In genomic region chr3:51247704-51248103, GRCm38 (mm10) we compare ENCODE assay signal across 9 mouse cellular contexts. TPM values are rescaled to one million over a fixed set of nuclear protein-coding genes. Genes with fewer than 3 reads are reported as not detected.
DNase-seq lines count a peak whose midpoint lies in the region; ATAC-seq lines count a peak whose summit lies in the region.
"Had no signal": no experiment of that assay in that cellular context is flagged by ENCODE, and none has a peak within 500 bp of the region (broad histone marks: within the 10 kb centered on the region; RNA-seq: fewer than 3 reads in every experiment).

No protein-coding gene starts in this region.

- no peak overlapping the region for H3K4me2 ChIP-seq in liver, embryonic 11.5 days
- H3K4me2 ChIP-seq in liver, embryonic 12.5 days = no peak overlapping the region
- no peak overlapping the region for H3K4me2 ChIP-seq in limb, embryonic 12.5 days
- no peak overlapping the region for H3K4me2 ChIP-seq in stomach, embryonic 16.5 days (ENCODE audit: low read depth, low read length)

- WGBS in liver, embryonic 11.5 days = 91% methylated on average over 16 of the region's 16 CpGs
- 91% methylated on average over 16 of the region's 16 CpGs for WGBS in liver, embryonic 12.5 days (ENCODE audit: insufficient replicate concordance)
- 68% methylated on average over 16 of the region's 16 CpGs for WGBS in limb, embryonic 12.5 days
- 53% methylated on average over 16 of the region's 16 CpGs for WGBS in stomach, embryonic 16.5 days

- no peaks in the 10 kb centered on the region for H3K9me3 ChIP-seq in liver, embryonic 11.5 days (ENCODE audit: control insufficient read depth, low read length)
- H3K9me3 ChIP-seq in liver, embryonic 12.5 days (replicated peaks) = no peaks in the 10 kb centered on the region
- H3K9me3 ChIP-seq in limb, embryonic 12.5 days = no peaks in the 10 kb centered on the region
- H3K9me3 ChIP-seq in stomach, embryonic 16.5 days (replicated peaks; ENCODE audit: control insufficient read depth, low read length) = no peaks in the 10 kb centered on the region

- peaks cover 26% of the 10 kb centered on the region for H3K36me3 ChIP-seq in liver, embryonic 11.5 days (ENCODE audit: control insufficient read depth, insufficient read depth, low read length)
- H3K36me3 ChIP-seq in liver, embryonic 12.5 days = peaks cover 75% of the 10 kb centered on the region
- H3K36me3 ChIP-seq in limb, embryonic 12.5 days = peaks cover 50% of the 10 kb centered on the region
- 0 out of 2 replicates have a peak, but pooled peaks cover 8% of the 10 kb centered on the region for H3K36me3 ChIP-seq in stomach, embryonic 16.5 days (ENCODE audit: control insufficient read depth, insufficient read depth, low read length)

- 0 out of 2 replicates have a peak, but pooled peaks have one; percentile 26 for ATAC-seq in liver, embryonic 11.5 days (replicated peaks; ENCODE audit: low FRiP score)
- no peak for ATAC-seq in liver, embryonic 12.5 days
- peak; percentile 75 for ATAC-seq in limb, embryonic 12.5 days (ENCODE audit: insufficient number of reproducible peaks, insufficient read depth, low FRiP score, low TSS enrichment, low read depth)
- ATAC-seq in stomach, embryonic 16.5 days (ENCODE audit: insufficient read depth, low FRiP score) = peak; percentile 64
- ATAC-seq: Patski had no signal

- H3K27ac ChIP-seq in liver, embryonic 11.5 days (ENCODE audit: low read depth, low read length) = no peak overlapping the region
- no peak overlapping the region for H3K27ac ChIP-seq in liver, embryonic 12.5 days
- no peak overlapping the region; the same call in 1 of the 2 replicates for H3K27ac ChIP-seq in limb, embryonic 12.5 days
- H3K27ac ChIP-seq in stomach, embryonic 16.5 days (ENCODE audit: low read length) = no peak overlapping the region; the same call in 1 of the 2 replicates

- peak; percentile 42 for DNase-seq in embryo, embryonic 11 days
- DNase-seq in embryo, embryonic 10 days (ENCODE audit: low spot score) = no peak
- no peak for DNase-seq in liver, embryonic 11.5 days (ENCODE audit: low spot score)
- no peak for DNase-seq in left cerebral cortex, adult 8-10 months (ENCODE audit: low spot score in 2 of 2)
- DNase-seq in natural killer cell, adult 2 months (ENCODE audit: low spot score in 2 of 2) = no peak

- H3K9ac ChIP-seq in liver, embryonic 11.5 days (ENCODE audit: low read depth, low read length) = no peak overlapping the region
- H3K9ac ChIP-seq in liver, embryonic 12.5 days = no peak overlapping the region
- H3K9ac ChIP-seq in limb, embryonic 12.5 days (replicated peaks) = no peak overlapping the region
- H3K9ac ChIP-seq in stomach, embryonic 16.5 days (ENCODE audit: low read length) = no peak overlapping the region

- no peaks in the 10 kb centered on the region for H3K4me1 ChIP-seq in liver, embryonic 11.5 days (replicated peaks; ENCODE audit: control insufficient read depth, insufficient read depth, low read length)
- H3K4me1 ChIP-seq in liver, embryonic 12.5 days = no peaks in the 10 kb centered on the region
- peaks cover 9% of the 10 kb centered on the region for H3K4me1 ChIP-seq in limb, embryonic 12.5 days (replicated peaks)
- H3K4me1 ChIP-seq in stomach, embryonic 16.5 days (ENCODE audit: control insufficient read depth, insufficient read depth, low read length) = peaks cover 4% of the 10 kb centered on the region; the same call in 1 of the 2 replicates

- no peaks in the 10 kb centered on the region for H3K27me3 ChIP-seq in liver, embryonic 11.5 days (replicated peaks; ENCODE audit: control insufficient read depth, insufficient read depth, low read length)
- no peaks in the 10 kb centered on the region for H3K27me3 ChIP-seq in liver, embryonic 12.5 days (replicated peaks)
- H3K27me3 ChIP-seq in limb, embryonic 12.5 days = no peaks in the 10 kb centered on the region
- H3K27me3 ChIP-seq in stomach, embryonic 16.5 days (ENCODE audit: control insufficient read depth, insufficient read depth, low read length) = no peaks in the 10 kb centered on the region
- H3K27me3 ChIP-seq: Patski had no signal

- H3K4me3 ChIP-seq in liver, embryonic 11.5 days (ENCODE audit: low read depth, low read length) = no peak overlapping the region
- no peak overlapping the region for H3K4me3 ChIP-seq in liver, embryonic 12.5 days
- no peak overlapping the region for H3K4me3 ChIP-seq in limb, embryonic 12.5 days (replicated peaks)
- no peak overlapping the region for H3K4me3 ChIP-seq in stomach, embryonic 16.5 days (replicated peaks; ENCODE audit: low read length)

RNA-seq across cellular contexts. Expression of gene Noct, which starts 23.5 kb away (rescaled TPM):
- 29.0 and 30.7 TPM in 2 replicates for polyA plus RNA-seq in liver, embryonic 11.5 days (2014; fragmentation: Nextera tagmentation; extraction: Ambion mirVana)
- 39.8 and 41.1 TPM in 2 replicates for polyA plus RNA-seq in liver, embryonic 12.5 days (2016; fragmentation: Nextera tagmentation; extraction: Ambion mirVana)
- 14.8 and 15.4 TPM in 2 replicates for polyA plus RNA-seq in limb, embryonic 12.5 days (2016; fragmentation: Nextera tagmentation; extraction: Ambion mirVana)
- 5.7 and 6.3 TPM in 2 replicates for polyA plus RNA-seq in stomach, embryonic 16.5 days (2015; fragmentation: Nextera tagmentation; extraction: Ambion mirVana)
- total RNA-seq in left cerebral cortex, adult 8-10 months (2022) = 10 to 100 TPM; 43.4 to 46.2 (median 44.4) TPM
